Mouse (Mus musculus) CH12.LX (cell line): Measurements from ENCODE around the gene Stxbp3. TPM values are rescaled to one million over a fixed set of nuclear protein-coding genes. Genes with fewer than 3 reads are reported as not detected.

Experiments used
- DNase-seq: peaks from one replicate; pipeline ENCODE4 v3.0.0-alpha.2; 2013; ENCODE audit errors: extremely low read depth
- H3K27ac ChIP-seq: 2 replicates; pipeline ENCODE4 v1.5.1; 2012; ENCODE audit warnings: low read depth, mild to moderate bottlenecking, control low read depth, moderate library complexity; ENCODE audit not compliant: insufficient read depth
- H3K27me3 ChIP-seq: replicated peaks from 2 replicates; pipeline ENCODE3; 2012; ENCODE audit warnings: inconsistent platforms
- H3K36me3 ChIP-seq, 2 experiments: replicated peaks in 1 of 2; 2 replicates each; pipeline versions ENCODE3 to v1.6.1; 2012; ENCODE audit warnings: inconsistent platforms in 1 of 2, low read length in 1 of 2, mild to moderate bottlenecking in 1 of 2, mixed read lengths in 1 of 2, moderate library complexity in 1 of 2; ENCODE audit not compliant: control insufficient read depth in 1 of 2, insufficient read depth in 1 of 2
- H3K4me1 ChIP-seq, 2 experiments: 2 replicates each; pipeline ENCODE4 v1.6.1; 2012; ENCODE audit warnings: inconsistent platforms in 1 of 2, moderate library complexity in 1 of 2; ENCODE audit not compliant: insufficient read depth in 2 of 2, control insufficient read depth in 1 of 2
- H3K4me2 ChIP-seq: 2 replicates; pipeline ENCODE4 v1.6.1; 2012; ENCODE audit warnings: low read depth, mild to moderate bottlenecking, control low read depth; ENCODE audit not compliant: poor library complexity, insufficient read depth, severe bottlenecking
- H3K4me3 ChIP-seq, 3 experiments: fragments of 150-350 bp in 1 of 3; sonication (generic) in 1 of 3; replicated peaks in 1 of 3; 2 replicates each; pipeline versions ENCODE3 to v1.5.1; 2011 to 2012; ENCODE audit warnings: low read depth in 2 of 3, low read length in 2 of 3, mild to moderate bottlenecking in 2 of 3, moderate library complexity in 2 of 3, control low read depth in 1 of 3, improper control_type of control experiment in 1 of 3, inconsistent platforms in 1 of 3, mixed read lengths in 1 of 3; ENCODE audit not compliant: poor library complexity in 1 of 3
- H3K79me2 ChIP-seq: replicated peaks from 2 replicates; pipeline ENCODE4 v1.6.1; 2012; ENCODE audit warnings: mild to moderate bottlenecking, moderate library complexity; ENCODE audit not compliant: control insufficient read depth, poor library complexity, insufficient read depth, severe bottlenecking; ENCODE audit errors: extremely low read depth
- H3K9ac ChIP-seq: 2 replicates; pipeline ENCODE4 v1.6.1; 2012; ENCODE audit warnings: low read depth, mild to moderate bottlenecking, control low read depth, moderate library complexity; ENCODE audit not compliant: insufficient read depth
- H3K9me3 ChIP-seq: replicated peaks from 2 replicates; pipeline ENCODE3; 2012; ENCODE audit warnings: low read length, inconsistent platforms, mixed read lengths
- CHD1 ChIP-seq: IDR thresholded peaks from 2 replicates; pipeline ENCODE4 v1.6.1; 2012; ENCODE audit warnings: low read depth, low read length, improper control_type of control experiment, inconsistent platforms
- CTCF ChIP-seq, 2 experiments: IDR thresholded peaks in 1 of 2; conservative IDR thresholded peaks in 1 of 2; 2 replicates each; pipeline ENCODE4 v1.5.1; 2011 to 2012; ENCODE audit warnings: low read depth in 2 of 2, low read length in 2 of 2, improper control_type of control experiment in 1 of 2, inconsistent platforms in 1 of 2, mild to moderate bottlenecking in 1 of 2, moderate library complexity in 1 of 2
- ELF1 ChIP-seq: IDR thresholded peaks from 2 replicates; pipeline ENCODE4 v1.6.1; 2014; ENCODE audit warnings: low read depth, mild to moderate bottlenecking, inconsistent platforms, low read length, improper control_type of control experiment
- ETS1 ChIP-seq: conservative IDR thresholded peaks from 2 replicates; pipeline ENCODE4 v1.6.1; 2012; ENCODE audit warnings: low read depth, mild to moderate bottlenecking, inconsistent platforms, low read length, improper control_type of control experiment, moderate library complexity
- GABPA ChIP-seq: IDR thresholded peaks from 2 replicates; pipeline ENCODE4 v1.6.1; 2012; ENCODE audit warnings: low read depth, low read length, improper control_type of control experiment, inconsistent platforms; ENCODE audit not compliant: insufficient replicate concordance
- IRF4 ChIP-seq: IDR thresholded peaks from 2 replicates; pipeline ENCODE4 v1.6.1; 2014; ENCODE audit warnings: low read depth, mild to moderate bottlenecking, inconsistent platforms, low read length, improper control_type of control experiment
- MXI1 ChIP-seq: IDR thresholded peaks from 2 replicates; pipeline ENCODE4 v1.6.1; 2011; ENCODE audit warnings: mild to moderate bottlenecking, low read depth, low read length, improper control_type of control experiment
- MYC ChIP-seq: IDR thresholded peaks from 2 replicates; pipeline ENCODE4 v1.6.1; 2011; ENCODE audit warnings: low read depth, mild to moderate bottlenecking, improper control_type of control experiment, low read length
- NELFE ChIP-seq: IDR thresholded peaks from 2 replicates; pipeline ENCODE4 v1.6.1; 2011; ENCODE audit warnings: low read depth, low read length, improper control_type of control experiment
- POLR2A ChIP-seq: IDR thresholded peaks from 2 replicates; pipeline ENCODE4 v1.6.1; 2011; ENCODE audit warnings: low read depth, mild to moderate bottlenecking, improper control_type of control experiment, low read length
- SIN3A ChIP-seq: IDR thresholded peaks from 2 replicates; pipeline ENCODE4 v1.6.1; 2012; ENCODE audit warnings: low read length, improper control_type of control experiment, inconsistent platforms
- ZKSCAN1 ChIP-seq: IDR thresholded peaks from 2 replicates; pipeline ENCODE4 v1.6.1; 2012; ENCODE audit warnings: low read depth, inconsistent platforms, low read length, improper control_type of control experiment, borderline replicate concordance
- dilution Hi-C: fragments of 300-500 bp; cut with MboI; formaldehyde crosslinking; loops from 2 replicates; pipeline ENCODE4 v1.14.3; 2020; ENCODE audit warnings: low sequenced_read_pairs; ENCODE audit not compliant: extremely low pct_unique_long_range_greater_than_20kb, extremely low pct_ligation_motif_present
- in situ Hi-C: fragments of 300-500 bp; cut with MboI; formaldehyde crosslinking; loops from 3 replicates; pipeline ENCODE4 v1.14.3; 2019; ENCODE audit warnings: low sequenced_read_pairs, low pct_ligation_motif_present, low pct_unique_long_range_greater_than_20kb, mixed read lengths
- polyA plus RNA-seq: library from polyadenylated mRNA; unstranded; fragments of >175 nt; gene quantifications from 2 replicates; pipeline ENCODE4 v1.2.1, GENCODE M21; 2012; ENCODE audit warnings: low read depth; ENCODE audit not compliant: insufficient read length
- total RNA-seq, 2 experiments: library from RNA; depleted of rRNA; stranded (reverse); fragments of 300-350 nt in 1 of 2; fragments of >200 nt in 1 of 2; gene quantifications; 2 replicates each; pipeline ENCODE4 v1.2.3; 2012 to 2014

Stxbp3 gene
- total and polyA plus RNA-seq, 3 experiments, result 12.1 to 21.5 (median 14.4) TPM

DNA sequence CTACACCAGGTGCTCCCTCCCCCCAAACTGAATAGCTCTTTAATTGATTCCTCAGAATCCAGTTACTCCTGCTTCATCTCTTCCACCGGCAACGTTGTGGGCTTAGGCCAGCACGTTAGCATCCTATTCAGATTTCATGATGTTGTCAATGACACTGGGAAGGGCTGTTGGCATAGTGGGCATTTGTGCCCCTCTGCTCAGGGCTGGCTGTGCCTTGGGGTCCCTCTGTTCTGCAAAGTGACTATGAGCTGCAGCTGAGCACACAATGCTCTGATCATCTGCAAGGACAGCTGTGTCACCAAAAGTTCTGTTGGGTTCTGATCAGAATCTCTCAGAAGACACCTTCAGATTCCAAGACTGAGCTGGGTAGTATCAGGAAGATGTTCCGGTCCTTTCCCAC lies 96.3 kb downstream of the Stxbp3 start:
- Histone ChIP-seq H3K79me2 (no peaks in the 10 kb centered on the region), H3K27me3 (peaks cover 19% of the 10 kb centered on the region), H3K4me2 (no peak overlapping the region), H3K4me1 (peaks cover 1 to 3% of the 10 kb centered on the region in 2 experiments; a peak in 2 of 4 replicates), H3K4me3 (no peak overlapping the region), H3K36me3 (no peaks in the 10 kb centered on the region), H3K27ac (no peak overlapping the region), H3K9ac (no peak overlapping the region), H3K9me3 (no peaks in the 10 kb centered on the region)
- DNase-seq, result no peak
- dilution Hi-C loops, result no loop called here
- TF ChIP-seq GABPA (no peak), POLR2A (no peak), NELFE (no peak), SIN3A (no peak), CTCF (conservative IDR thresholded peaks at IDR 0.05 in 1 of 2, IDR thresholded peaks at IDR 0.05 in 1 of 2; ENCODE audit: low read depth in 2 of 2, low read length in 2 of 2) (no peak), ETS1 (no peak), MXI1 (no peak), IRF4 (no peak), CHD1 (no peak), ZKSCAN1 (no peak), ELF1 (no peak), MYC (no peak)
- in situ Hi-C loops, result no loop called here

Other genes starting within 250 kb of the Stxbp3 start
- 2.2 and 2.4 TPM in 2 replicates for gene Wdr47, start 249.2 kb downstream of the Stxbp3 start, total RNA-seq (2012; rRNA removed)
- 1.7 and 2.7 TPM in 2 replicates for gene Wdr47, start 249.2 kb downstream of the Stxbp3 start, total RNA-seq (2014; rRNA removed)
- gene Wdr47, start 249.2 kb downstream of the Stxbp3 start, polyA plus RNA-seq, result 2.7 and 4.6 TPM in 2 replicates
- gene Clcc1, start 186.6 kb downstream of the Stxbp3 start, total RNA-seq (2012; rRNA removed), result 31.6 and 38.9 TPM in 2 replicates
- gene Clcc1, start 186.6 kb downstream of the Stxbp3 start, total RNA-seq (2014; rRNA removed), result 51.4 and 53.0 TPM in 2 replicates
- gene Clcc1, start 186.6 kb downstream of the Stxbp3 start, polyA plus RNA-seq, result 36.3 and 36.5 TPM in 2 replicates
- 8.5 and 9.7 TPM in 2 replicates for gene Gpsm2, start 118.2 kb downstream of the Stxbp3 start, total RNA-seq (2012; rRNA removed)
- 10.4 TPM in 2 replicates for gene Gpsm2, start 118.2 kb downstream of the Stxbp3 start, total RNA-seq (2014; rRNA removed)
- gene Gpsm2, start 118.2 kb downstream of the Stxbp3 start, polyA plus RNA-seq, result 7.5 and 11.2 TPM in 2 replicates
- not detected in 2 replicates for gene Aknad1, start 100.9 kb downstream of the Stxbp3 start, total RNA-seq (2012; rRNA removed)
- not detected in 2 replicates for gene Aknad1, start 100.9 kb downstream of the Stxbp3 start, total RNA-seq (2014; rRNA removed)
- not detected in 2 replicates for gene Aknad1, start 100.9 kb downstream of the Stxbp3 start, polyA plus RNA-seq
- 0.42 and 0.81 TPM in 2 replicates for gene Fndc7, start 49.5 kb upstream of the Stxbp3 start, total RNA-seq (2012; rRNA removed)
- 1.1 TPM in 2 replicates for gene Fndc7, start 49.5 kb upstream of the Stxbp3 start, total RNA-seq (2014; rRNA removed)
- gene Fndc7, start 49.5 kb upstream of the Stxbp3 start, polyA plus RNA-seq, result 0.57 and 0.61 TPM in 2 replicates
- 42.6 and 47.4 TPM in 2 replicates for gene Prpf38b, start 71.2 kb upstream of the Stxbp3 start, total RNA-seq (2012; rRNA removed)
- gene Prpf38b, start 71.2 kb upstream of the Stxbp3 start, total RNA-seq (2014; rRNA removed), result 42.9 and 55.9 TPM in 2 replicates
- 177 and 193 TPM in 2 replicates for gene Prpf38b, start 71.2 kb upstream of the Stxbp3 start, polyA plus RNA-seq
- gene Henmt1, start 99.3 kb upstream of the Stxbp3 start, total RNA-seq (2012; rRNA removed), result not detected in 2 replicates
- gene Henmt1, start 99.3 kb upstream of the Stxbp3 start, total RNA-seq (2014; rRNA removed), result not detected in 2 replicates
- gene Henmt1, start 99.3 kb upstream of the Stxbp3 start, polyA plus RNA-seq, result 0.45 TPM in 1 of 2 replicates, not detected in the other
- gene Gm9857, start 99.9 kb upstream of the Stxbp3 start, total RNA-seq (2012; rRNA removed), result not detected in 2 replicates
- gene Gm9857, start 99.9 kb upstream of the Stxbp3 start, total RNA-seq (2014; rRNA removed), result not detected in 2 replicates
- not detected in 2 replicates for gene Gm9857, start 99.9 kb upstream of the Stxbp3 start, polyA plus RNA-seq
- 2.6 and 2.8 TPM in 2 replicates for gene Fam102b, start 187.1 kb upstream of the Stxbp3 start, total RNA-seq (2012; rRNA removed)
- gene Fam102b, start 187.1 kb upstream of the Stxbp3 start, total RNA-seq (2014; rRNA removed), result 6.2 and 7.1 TPM in 2 replicates
- 3.6 and 4.3 TPM in 2 replicates for gene Fam102b, start 187.1 kb upstream of the Stxbp3 start, polyA plus RNA-seq
- gene Slc25a54, start 239.9 kb upstream of the Stxbp3 start, total RNA-seq (2012; rRNA removed), result not detected in 2 replicates
- gene Slc25a54, start 239.9 kb upstream of the Stxbp3 start, total RNA-seq (2014; rRNA removed), result not detected in 2 replicates
- gene Slc25a54, start 239.9 kb upstream of the Stxbp3 start, polyA plus RNA-seq, result not detected in 2 replicates